Mouse (Mus musculus): ENCODE measurements around the gene Cep131. TPM values are rescaled to one million over a fixed set of nuclear protein-coding genes. Genes with fewer than 3 reads are reported as not detected.

The Cep131 gene
- 15.1 and 16.0 TPM in 2 replicates for polyA plus RNA-seq (2014; fragmentation: Nextera tagmentation; extraction: Ambion mirVana)

- Histone ChIP-seq H3K4me3 (ENCODE audit: low read depth, low read length) (peak within 1 kb of the TSS; percentile 65), H3K36me3 (ENCODE audit: control insufficient read depth, insufficient read depth, low read length) (peaks cover 13% of the 10 kb centered on the region), H3K27ac (ENCODE audit: low read depth, low read length) (peak within 1 kb of the TSS; percentile 57), H3K9ac (ENCODE audit: low read depth, low read length) (peak within 1 kb of the TSS; percentile 81), H3K9me3 (replicated peaks; ENCODE audit: control insufficient read depth, low read length) (no peaks in the 10 kb centered on the region), H3K4me1 (ENCODE audit: control insufficient read depth, insufficient read depth, low read length) (peaks cover 7% of the 10 kb centered on the region), H3K4me2 (peak within 1 kb of the TSS; percentile 74), H3K27me3 (ENCODE audit: control insufficient read depth, insufficient read depth, low read length) (no peaks in the 10 kb centered on the region)
- peak; percentile 99 for ATAC-seq (replicated peaks; ENCODE audit: insufficient number of reproducible peaks, low FRiP score, low TSS enrichment)
- WGBS (ENCODE audit: insufficient replicate concordance) = 0% methylated on average over 34 of the region's 42 CpGs
Measured at GRCm38 (mm10) chr11:120086702-120087152, at the start of gene Cep131. Gene Cep131 (minus strand): TSS chr11:120086827.

DNA sequence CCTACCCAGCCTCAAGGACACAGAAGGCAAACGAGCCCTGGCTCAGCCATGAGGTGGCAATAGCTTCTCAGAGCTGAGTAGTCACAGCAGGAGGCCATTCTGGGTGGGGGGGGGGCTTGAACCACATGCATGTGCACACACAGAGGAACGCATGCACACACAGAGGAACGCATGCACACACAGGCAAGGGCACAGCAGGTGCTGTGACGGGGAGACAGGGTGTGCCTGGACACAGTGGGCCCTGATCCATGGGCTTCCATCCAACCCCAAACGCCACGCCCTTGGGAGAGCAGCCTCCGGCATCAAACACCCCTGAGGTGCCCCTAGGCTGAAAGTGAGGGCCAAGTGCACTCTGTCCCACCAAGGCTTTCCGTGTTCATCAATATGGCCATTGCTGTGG is 49.6 kb upstream of the Cep131 start:
- 92% methylated on average over 8 of the region's 8 CpGs for WGBS (ENCODE audit: insufficient replicate concordance)
- Histone ChIP-seq H3K4me3 (ENCODE audit: low read depth, low read length) (no peak overlapping the region), H3K9ac (ENCODE audit: low read depth, low read length) (no peak overlapping the region), H3K9me3 (replicated peaks; ENCODE audit: control insufficient read depth, low read length) (no peaks in the 10 kb centered on the region), H3K36me3 (ENCODE audit: control insufficient read depth, insufficient read depth, low read length) (peaks cover 12% of the 10 kb centered on the region), H3K27ac (ENCODE audit: low read depth, low read length) (peak overlapping the region; percentile 84), H3K27me3 (ENCODE audit: control insufficient read depth, insufficient read depth, low read length) (no peaks in the 10 kb centered on the region), H3K4me2 (peak overlapping the region; percentile 45; the same call in 1 of the 2 replicates), H3K4me1 (ENCODE audit: control insufficient read depth, insufficient read depth, low read length) (peaks cover 63% of the 10 kb centered on the region)
- no peak for ATAC-seq (replicated peaks; ENCODE audit: insufficient number of reproducible peaks, low FRiP score, low TSS enrichment)

DNA sequence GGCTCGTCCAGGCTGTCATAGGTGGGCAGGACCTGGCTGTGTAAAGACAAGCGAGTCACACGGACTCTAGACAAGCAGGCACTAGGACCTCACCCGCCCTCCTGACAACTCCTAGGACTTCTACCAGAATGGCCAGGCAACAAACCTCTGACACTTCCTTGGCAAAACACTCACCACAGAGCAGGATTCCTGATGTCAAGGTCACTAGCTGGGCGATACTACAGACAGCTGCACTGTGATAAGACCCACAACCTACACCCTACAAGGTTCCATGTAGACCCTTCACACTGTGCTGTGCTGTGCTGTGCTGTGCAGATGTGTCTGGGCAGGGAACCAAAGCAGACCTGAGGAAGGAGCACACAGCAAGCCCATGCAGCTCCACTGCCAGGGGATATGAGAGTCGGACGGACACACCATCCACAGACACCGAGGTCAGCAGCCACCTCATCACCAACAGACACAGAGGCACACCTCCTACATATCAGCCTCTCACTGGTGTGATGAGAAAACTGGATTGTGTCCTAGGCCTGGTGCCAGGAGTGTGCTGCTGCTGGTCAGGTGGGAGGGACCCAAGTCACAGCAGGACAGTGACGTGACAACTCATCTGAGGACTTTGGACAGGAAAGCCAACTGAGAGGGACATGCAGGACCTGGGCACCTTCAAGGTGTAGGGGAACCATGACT is 48.4 kb upstream of the Cep131 start:
- peaks cover 58% of the 10 kb centered on the region for H3K4me1 ChIP-seq (ENCODE audit: control insufficient read depth, insufficient read depth, low read length)
- no peak overlapping the region for H3K4me2 ChIP-seq
- H3K27me3 ChIP-seq (ENCODE audit: control insufficient read depth, insufficient read depth, low read length) = no peaks in the 10 kb centered on the region
- no peaks in the 10 kb centered on the region for H3K9me3 ChIP-seq (replicated peaks; ENCODE audit: control insufficient read depth, low read length)
- 0 out of 2 replicates have a peak, but pooled peaks have one; percentile 29 for ATAC-seq (replicated peaks; ENCODE audit: insufficient number of reproducible peaks, low FRiP score, low TSS enrichment)
- 62% methylated on average over 9 of the region's 9 CpGs for WGBS (ENCODE audit: insufficient replicate concordance)
- H3K9ac ChIP-seq (ENCODE audit: low read depth, low read length) = no peak overlapping the region
- H3K4me3 ChIP-seq (ENCODE audit: low read depth, low read length) = no peak overlapping the region
- peak overlapping the region; percentile 84 for H3K27ac ChIP-seq (ENCODE audit: low read depth, low read length)
- H3K36me3 ChIP-seq (ENCODE audit: control insufficient read depth, insufficient read depth, low read length) = peaks cover 12% of the 10 kb centered on the region

DNA sequence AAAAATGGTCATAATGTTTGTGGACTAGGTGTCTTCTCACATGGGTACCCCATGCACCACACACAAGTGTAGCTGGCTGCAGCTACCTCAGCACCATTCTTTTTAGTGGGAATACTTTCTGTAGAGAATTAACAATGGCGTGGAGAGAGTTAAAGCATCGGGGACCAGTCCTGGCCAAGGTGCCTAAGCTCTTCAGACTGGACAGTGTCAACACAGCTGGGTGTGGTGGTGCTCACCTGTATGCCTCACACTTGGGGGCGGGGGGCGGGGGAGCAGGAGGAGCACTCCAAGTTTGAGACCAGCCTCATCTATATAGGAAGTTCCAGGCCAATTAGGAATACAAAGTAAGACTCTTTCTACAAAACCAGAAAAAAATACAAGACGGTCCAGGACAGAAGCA is 47.5 kb upstream of the Cep131 start:
- Histone ChIP-seq H3K27me3 (ENCODE audit: control insufficient read depth, insufficient read depth, low read length) (no peaks in the 10 kb centered on the region), H3K36me3 (ENCODE audit: control insufficient read depth, insufficient read depth, low read length) (peaks cover 12% of the 10 kb centered on the region), H3K9me3 (replicated peaks; ENCODE audit: control insufficient read depth, low read length) (no peaks in the 10 kb centered on the region), H3K4me1 (ENCODE audit: control insufficient read depth, insufficient read depth, low read length) (peaks cover 50% of the 10 kb centered on the region), H3K4me2 (no peak overlapping the region), H3K4me3 (ENCODE audit: low read depth, low read length) (no peak overlapping the region), H3K9ac (ENCODE audit: low read depth, low read length) (no peak overlapping the region), H3K27ac (ENCODE audit: low read depth, low read length) (peak overlapping the region; percentile 84; the same call in 1 of the 2 replicates)
- 91% methylated on average over 5 of the region's 5 CpGs for WGBS (ENCODE audit: insufficient replicate concordance)
- no peak for ATAC-seq (replicated peaks; ENCODE audit: insufficient number of reproducible peaks, low FRiP score, low TSS enrichment)

DNA sequence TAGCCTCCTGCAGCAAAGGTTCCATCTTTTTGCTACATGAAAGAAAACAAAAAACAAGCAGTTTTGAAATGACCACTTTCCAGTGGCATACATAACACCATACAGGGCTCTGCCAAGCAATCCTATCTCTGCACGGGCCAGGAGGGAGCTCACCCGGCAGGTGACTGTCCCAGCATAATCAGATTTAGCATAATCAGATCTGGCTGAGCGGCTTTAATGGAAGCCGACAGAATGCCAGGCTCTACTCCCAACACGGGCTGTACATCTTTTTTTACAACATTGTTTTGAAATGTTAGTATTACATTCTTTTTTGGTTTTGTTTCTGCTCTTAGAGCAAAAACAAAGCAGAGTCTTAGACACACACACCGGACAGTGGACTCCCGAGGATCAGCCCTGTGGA is 42.7 kb upstream of the Cep131 start:
- no peak overlapping the region for H3K27ac ChIP-seq (ENCODE audit: low read depth, low read length)
- H3K9me3 ChIP-seq (replicated peaks; ENCODE audit: control insufficient read depth, low read length) = no peaks in the 10 kb centered on the region
- peaks cover 2% of the 10 kb centered on the region for H3K4me1 ChIP-seq (ENCODE audit: control insufficient read depth, insufficient read depth, low read length)
- no peak for ATAC-seq (replicated peaks; ENCODE audit: insufficient number of reproducible peaks, low FRiP score, low TSS enrichment)
- peaks cover 24% of the 10 kb centered on the region for H3K36me3 ChIP-seq (ENCODE audit: control insufficient read depth, insufficient read depth, low read length)
- H3K4me3 ChIP-seq (ENCODE audit: low read depth, low read length) = no peak overlapping the region
- no peaks in the 10 kb centered on the region for H3K27me3 ChIP-seq (ENCODE audit: control insufficient read depth, insufficient read depth, low read length)
- 88% methylated on average over 7 of the region's 7 CpGs for WGBS (ENCODE audit: insufficient replicate concordance)
- H3K9ac ChIP-seq (ENCODE audit: low read depth, low read length) = no peak overlapping the region
- H3K4me2 ChIP-seq = no peak overlapping the region

- Histone ChIP-seq H3K36me3 (ENCODE audit: control insufficient read depth, insufficient read depth, low read length) (peaks cover 16% of the 10 kb centered on the region), H3K27me3 (ENCODE audit: control insufficient read depth, insufficient read depth, low read length) (no peaks in the 10 kb centered on the region), H3K4me3 (ENCODE audit: low read depth, low read length) (no peak overlapping the region), H3K27ac (ENCODE audit: low read depth, low read length) (no peak overlapping the region), H3K9me3 (replicated peaks; ENCODE audit: control insufficient read depth, low read length) (no peaks in the 10 kb centered on the region), H3K4me1 (ENCODE audit: control insufficient read depth, insufficient read depth, low read length) (no peaks in the 10 kb centered on the region), H3K9ac (ENCODE audit: low read depth, low read length) (no peak overlapping the region), H3K4me2 (no peak overlapping the region)
- no peak for ATAC-seq (replicated peaks; ENCODE audit: insufficient number of reproducible peaks, low FRiP score, low TSS enrichment)
- 91% methylated on average over 2 of the region's 2 CpGs for WGBS (ENCODE audit: insufficient replicate concordance)
Measured at GRCm38 (mm10) chr11:120126845-120127244, 40.2 kb upstream of the Cep131 start.

DNA sequence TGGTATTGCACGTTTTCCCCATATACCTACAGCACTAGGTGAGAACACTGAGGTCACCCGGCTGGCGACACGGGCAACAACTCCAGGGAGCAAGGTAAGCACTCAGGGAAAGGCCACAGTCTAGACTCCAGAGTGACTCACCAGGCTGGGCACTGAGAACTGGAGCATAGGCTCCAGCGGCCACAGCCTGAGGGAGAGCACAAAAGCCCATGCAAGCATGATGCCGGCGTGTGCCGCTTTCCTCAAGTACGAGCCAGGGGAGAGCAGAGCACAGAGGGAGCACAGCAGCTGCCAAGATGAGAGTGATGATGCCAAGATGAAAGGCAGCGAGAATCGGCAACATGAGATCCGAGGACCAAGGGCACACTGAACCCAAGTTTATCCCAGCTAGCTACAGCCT is 35.5 kb upstream of the Cep131 start:
- H3K27ac ChIP-seq (ENCODE audit: low read depth, low read length) = no peak overlapping the region
- H3K27me3 ChIP-seq (ENCODE audit: control insufficient read depth, insufficient read depth, low read length) = no peaks in the 10 kb centered on the region
- H3K4me2 ChIP-seq = no peak overlapping the region
- H3K9me3 ChIP-seq (replicated peaks; ENCODE audit: control insufficient read depth, low read length) = no peaks in the 10 kb centered on the region
- 84% methylated on average over 12 of the region's 12 CpGs for WGBS (ENCODE audit: insufficient replicate concordance)
- H3K9ac ChIP-seq (ENCODE audit: low read depth, low read length) = no peak overlapping the region
- H3K36me3 ChIP-seq (ENCODE audit: control insufficient read depth, insufficient read depth, low read length) = peaks cover 5% of the 10 kb centered on the region
- no peak overlapping the region for H3K4me3 ChIP-seq (ENCODE audit: low read depth, low read length)
- H3K4me1 ChIP-seq (ENCODE audit: control insufficient read depth, insufficient read depth, low read length) = peaks cover 7% of the 10 kb centered on the region
- no peak for ATAC-seq (replicated peaks; ENCODE audit: insufficient number of reproducible peaks, low FRiP score, low TSS enrichment)

GRCm38 (mm10) chr11:120120642-120121420 is 34.2 kb upstream of the Cep131 start:
- no peak overlapping the region for H3K4me3 ChIP-seq (ENCODE audit: low read depth, low read length)
- no peak for ATAC-seq (replicated peaks; ENCODE audit: insufficient number of reproducible peaks, low FRiP score, low TSS enrichment)
- H3K36me3 ChIP-seq (ENCODE audit: control insufficient read depth, insufficient read depth, low read length) = 0 out of 2 replicates have a peak, but pooled peaks cover 2% of the 10 kb centered on the region
- no peak overlapping the region for H3K27ac ChIP-seq (ENCODE audit: low read depth, low read length)
- no peaks in the 10 kb centered on the region for H3K27me3 ChIP-seq (ENCODE audit: control insufficient read depth, insufficient read depth, low read length)
- 82% methylated on average over 17 of the region's 17 CpGs for WGBS (ENCODE audit: insufficient replicate concordance)
- no peaks in the 10 kb centered on the region for H3K9me3 ChIP-seq (replicated peaks; ENCODE audit: control insufficient read depth, low read length)
- peaks cover 7% of the 10 kb centered on the region for H3K4me1 ChIP-seq (ENCODE audit: control insufficient read depth, insufficient read depth, low read length)
- H3K9ac ChIP-seq (ENCODE audit: low read depth, low read length) = 0 out of 2 replicates have a peak overlapping the region, but pooled peaks have one; percentile 1
- H3K4me2 ChIP-seq = no peak overlapping the region
